Mouse (Mus musculus): Measurements from ENCODE around the gene Klk7.

- TF ChIP-seq CTCF (conservative IDR thresholded peaks at IDR 0.05; ENCODE audit: insufficient read depth, insufficient read length, low read depth, low read length), result no peak
- TF ChIP-seq POLR2A (IDR thresholded peaks at IDR 0.05; ENCODE audit: low read depth, low read length), result no peak
Observed at GRCm38 (mm10) chr7:43780746-43781145, 30.3 kb upstream of the Klk7 start, which contains the start of gene Klk10.

All from kidney, adult 2 months (tissue).